Mouse (Mus musculus): ENCODE data around the gene Rer1.

Gene Rer1

GRCm38 (mm10) chr4:155024170-155025010, 61.8 kb downstream of the Rer1 start:
- DNase-seq (ENCODE audit: low spot score in 2 of 2), result no peak

Data from frontal cortex, postnatal 36 days (tissue).